Mouse (Mus musculus): ENCODE measurements at regions not wholly inside any gene's neighbourhood (a gene's known extent, or its start where the extent isn't known, plus 50 kb on each side); places are given as distances from the start of the nearest gene placed in this dataset.

- in situ Hi-C loops (cut with MboI; ENCODE audit: low sequenced_read_pairs): no loop called here
Measured at GRCm38 (mm10) chr12:12527366-12527765, 265.4 kb downstream of the Fam49a start.

DNA sequence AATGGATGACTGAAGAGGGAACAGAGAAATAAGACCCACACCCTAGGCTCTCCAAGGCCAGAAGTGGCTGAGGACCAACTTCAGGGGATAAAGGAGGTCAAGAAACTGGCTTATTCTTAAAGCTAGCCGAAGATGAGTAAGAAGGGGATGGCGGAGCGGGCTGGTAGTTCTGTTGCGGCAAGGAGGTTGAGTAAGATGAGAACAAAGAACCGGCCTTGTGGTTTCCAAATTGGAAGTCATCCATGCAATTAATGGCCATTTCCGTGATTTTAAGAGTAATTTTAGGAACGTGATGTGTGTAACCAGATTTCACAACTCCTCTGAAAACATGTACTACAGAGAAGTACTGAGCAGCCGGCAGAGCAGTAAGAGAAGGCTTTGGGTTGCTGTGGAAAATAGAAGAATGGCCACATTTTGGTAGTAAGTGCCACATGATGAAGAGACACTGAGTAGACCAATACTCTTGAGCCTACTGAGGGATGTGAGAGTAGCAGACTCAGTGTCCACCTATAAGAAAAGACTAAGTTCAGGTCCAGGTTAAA lies 258.4 kb downstream of the Fam49a start:
- in situ Hi-C loops (cut with MboI; ENCODE audit: low sequenced_read_pairs): no loop called here

DNA sequence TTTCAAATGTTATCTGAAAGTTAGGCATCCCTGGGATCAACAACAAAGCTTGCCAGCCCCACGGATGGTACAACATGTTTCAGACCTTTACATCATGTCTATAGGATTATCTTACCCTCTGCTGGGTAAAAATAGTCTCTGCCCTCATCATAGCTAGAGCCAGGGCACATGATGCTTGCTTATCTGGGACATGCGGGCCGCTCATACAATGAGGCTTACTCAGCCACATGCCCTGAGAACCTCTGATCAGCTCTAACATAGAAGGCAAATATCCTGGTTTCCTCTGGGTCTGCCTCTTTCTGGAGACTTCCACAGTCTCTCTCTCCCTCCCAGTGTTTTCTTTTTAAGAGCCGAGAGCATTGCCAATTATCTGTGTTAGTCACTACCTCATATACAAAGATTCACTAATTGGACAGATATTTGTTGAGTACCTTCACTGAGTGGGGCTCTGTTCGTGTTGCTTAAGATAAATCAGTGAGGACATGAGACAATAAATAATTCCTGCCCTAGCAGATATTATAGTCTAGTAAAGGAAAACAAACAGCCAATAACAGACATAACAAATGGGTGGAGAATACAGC lies 256.6 kb downstream of the Fam49a start:
- in situ Hi-C loops (cut with MboI; ENCODE audit: low sequenced_read_pairs): no loop called here

GRCm38 (mm10) chr12:12517020-12517419 lies 255.1 kb downstream of the Fam49a start:
- in situ Hi-C loops (cut with MboI; ENCODE audit: low sequenced_read_pairs): no loop called here

DNA sequence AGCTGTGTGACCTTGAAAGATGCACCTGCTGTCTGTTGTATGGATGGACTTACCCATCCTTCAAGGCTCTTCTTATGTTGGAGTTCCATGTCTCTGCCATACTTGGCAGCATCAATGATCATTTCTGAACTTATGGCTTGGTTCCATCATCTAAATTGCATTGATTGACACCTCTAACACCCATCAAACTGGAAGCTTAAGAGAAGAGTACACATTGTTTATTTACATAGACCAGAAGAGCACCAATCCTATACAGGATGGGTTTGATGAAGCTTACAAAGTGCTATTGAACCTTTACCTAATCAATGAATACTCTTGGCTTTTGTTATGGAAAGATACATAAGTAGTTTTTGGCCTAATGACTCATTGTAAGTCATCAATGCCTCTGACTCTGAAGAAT lies 248.8 kb downstream of the Fam49a start:
- in situ Hi-C loops (cut with MboI; ENCODE audit: low sequenced_read_pairs): no loop called here

GRCm38 (mm10) chr12:12509164-12509937 lies 247.4 kb downstream of the Fam49a start:
- in situ Hi-C loops (cut with MboI; ENCODE audit: low sequenced_read_pairs): no loop called here

GRCm38 (mm10) chr12:12508487-12509125 lies 246.7 kb downstream of the Fam49a start:
- in situ Hi-C loops (cut with MboI; ENCODE audit: low sequenced_read_pairs): no loop called here

- in situ Hi-C loops (cut with MboI; ENCODE audit: low sequenced_read_pairs): no loop called here
Measured at GRCm38 (mm10) chr12:12506671-12507070, 244.7 kb downstream of the Fam49a start.

DNA sequence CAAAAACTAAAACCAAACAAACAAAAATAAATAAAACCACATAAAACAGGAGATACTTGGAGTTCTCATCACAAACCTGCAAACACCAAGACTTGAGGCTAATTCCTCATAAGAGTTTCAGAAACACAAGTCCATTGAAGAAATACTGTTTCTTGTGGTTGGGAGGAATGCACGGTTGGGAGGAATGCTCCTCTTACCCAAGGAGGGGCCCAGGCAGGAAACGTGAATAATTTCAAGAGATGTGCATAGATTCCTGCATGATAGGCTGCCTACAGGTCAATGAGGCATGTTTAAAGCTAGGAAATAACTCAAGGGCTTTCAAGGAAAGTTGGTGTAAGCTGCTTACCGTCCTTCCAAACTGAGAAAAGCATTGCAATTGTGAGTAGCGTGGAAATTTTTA lies 243.7 kb downstream of the Fam49a start:
- in situ Hi-C loops (cut with MboI; ENCODE audit: low sequenced_read_pairs): no loop called here

DNA sequence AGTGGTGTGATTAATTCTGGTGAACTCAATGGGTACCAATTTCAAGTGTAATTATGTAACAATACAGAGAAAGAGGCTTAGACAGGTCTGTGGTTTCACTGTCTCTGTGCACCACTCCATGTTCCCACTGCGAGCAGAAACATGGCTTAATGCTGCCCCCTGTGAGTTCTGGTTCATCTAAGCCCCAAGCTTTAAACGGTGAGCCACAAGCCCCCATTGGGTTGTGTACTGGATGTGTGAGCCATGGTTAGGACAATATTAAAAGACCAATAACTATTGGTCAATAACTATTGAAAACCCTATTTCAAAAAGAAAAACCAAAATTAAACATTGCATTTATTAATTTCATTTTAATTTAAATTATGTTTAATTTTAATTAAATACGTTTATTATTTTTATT lies 238.0 kb downstream of the Fam49a start:
- in situ Hi-C loops (cut with MboI; ENCODE audit: low sequenced_read_pairs): no loop called here

- in situ Hi-C loops (cut with MboI; ENCODE audit: low sequenced_read_pairs): no loop called here
Measured at GRCm38 (mm10) chr12:12498621-12499020, 236.7 kb downstream of the Fam49a start.

DNA sequence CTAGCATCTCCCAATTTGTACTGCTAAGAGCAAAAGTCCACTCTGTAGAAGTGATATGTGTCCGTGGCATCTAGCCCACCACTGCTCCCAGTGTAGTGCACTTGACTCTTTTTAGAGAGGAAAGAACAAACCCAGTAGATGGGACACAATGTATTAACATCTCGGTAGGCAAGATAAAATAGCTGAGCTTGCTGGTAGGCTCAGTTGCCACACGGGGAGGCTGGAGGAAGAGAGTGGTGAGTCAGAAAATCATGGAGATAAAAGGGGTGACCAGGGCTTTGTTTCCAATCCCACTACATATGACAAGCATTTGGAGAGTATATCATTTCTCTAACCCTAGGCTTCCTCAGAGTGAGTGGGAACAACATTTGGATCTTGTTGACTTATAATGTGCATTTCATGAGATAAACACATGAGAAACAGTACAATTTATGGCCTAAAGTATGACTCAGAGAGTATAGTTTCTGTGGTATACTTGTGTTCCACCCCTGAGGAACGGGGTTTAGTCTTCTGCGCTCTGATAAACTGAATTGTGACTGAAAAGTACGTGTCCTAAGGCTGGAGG lies 235.4 kb downstream of the Fam49a start:
- in situ Hi-C loops (cut with MboI; ENCODE audit: low sequenced_read_pairs): no loop called here

- in situ Hi-C loops (cut with MboI; ENCODE audit: low sequenced_read_pairs): no loop called here
Measured at GRCm38 (mm10) chr12:12496593-12497141, 234.7 kb downstream of the Fam49a start.

DNA sequence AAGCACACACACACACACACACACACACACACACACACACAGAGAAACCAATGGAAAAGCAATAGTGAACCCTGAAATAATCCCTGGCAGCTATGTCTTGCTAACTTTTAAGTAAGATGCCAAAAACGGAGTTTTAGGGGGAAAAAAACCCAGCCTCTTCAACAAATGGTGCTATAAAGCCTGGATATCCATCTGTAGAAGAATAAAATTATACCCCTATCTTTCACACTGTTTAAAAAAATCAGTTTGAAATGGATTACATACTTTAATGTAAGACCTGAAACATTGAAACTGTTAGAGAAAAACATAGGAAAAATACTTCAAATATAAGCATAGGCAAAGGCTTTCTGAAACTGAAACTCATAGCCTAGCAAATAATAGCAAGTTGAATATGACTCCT lies 228.2 kb downstream of the Fam49a start:
- in situ Hi-C loops (cut with MboI; ENCODE audit: low sequenced_read_pairs): no loop called here

DNA sequence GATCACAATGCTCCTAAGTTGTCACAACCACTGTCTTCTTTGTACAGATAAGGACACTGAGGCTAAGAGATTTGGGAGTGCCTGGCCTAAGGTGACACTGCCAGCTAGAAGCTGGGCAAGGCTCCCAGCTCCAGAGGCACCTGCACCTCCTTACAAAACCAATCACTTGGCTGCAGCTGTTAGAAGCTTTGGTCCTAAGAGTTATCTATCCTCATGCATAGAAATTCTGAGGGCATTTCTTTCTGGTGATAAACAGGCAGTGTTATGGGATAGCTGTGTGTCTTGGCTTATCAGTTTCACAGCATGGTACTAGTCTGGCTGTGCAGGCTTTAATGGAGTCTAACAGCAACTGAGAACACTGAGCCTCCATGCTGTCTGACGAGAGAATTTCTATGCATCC lies 226.2 kb downstream of the Fam49a start:
- in situ Hi-C loops (cut with MboI; ENCODE audit: low sequenced_read_pairs): no loop called here

DNA sequence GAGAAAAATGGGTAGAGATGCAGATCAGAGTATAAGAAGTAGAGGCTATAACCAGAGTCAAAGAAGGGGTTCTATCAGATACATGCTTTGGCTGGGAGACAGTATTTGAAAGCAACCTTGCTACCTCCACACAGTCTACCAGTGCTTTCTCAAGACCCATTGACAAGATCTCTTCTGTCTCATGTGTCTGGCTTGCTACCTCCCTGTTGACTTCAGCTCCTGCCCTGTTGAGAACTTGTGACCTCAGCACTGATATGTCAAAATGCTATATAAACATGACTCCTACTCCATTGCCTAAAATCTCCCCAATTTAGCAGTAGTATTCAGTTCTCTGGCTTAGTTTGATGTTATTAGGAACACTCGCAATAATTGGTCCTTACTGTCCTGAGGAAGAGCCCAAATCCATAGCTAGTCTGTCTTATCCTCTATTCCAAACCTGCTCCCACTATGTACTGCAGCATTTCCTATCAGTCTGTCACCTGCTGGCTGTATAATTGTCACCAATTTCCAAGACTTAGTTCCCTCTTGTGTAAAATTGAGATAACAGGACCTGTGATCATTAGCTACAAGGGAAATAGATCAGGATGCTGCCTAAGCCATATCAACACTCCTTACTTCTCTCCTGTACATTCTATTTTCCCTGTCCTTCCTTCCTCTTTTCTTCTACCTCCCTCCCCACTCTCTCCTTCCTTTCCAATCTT lies 224.9 kb downstream of the Fam49a start:
- in situ Hi-C loops (cut with MboI; ENCODE audit: low sequenced_read_pairs): no loop called here

- in situ Hi-C loops (cut with MboI; ENCODE audit: low sequenced_read_pairs): no loop called here
Measured at GRCm38 (mm10) chr12:12484921-12485680, 223.2 kb downstream of the Fam49a start.

- in situ Hi-C loops (cut with MboI; ENCODE audit: low sequenced_read_pairs): no loop called here
Measured at GRCm38 (mm10) chr12:12480451-12480850, 218.5 kb downstream of the Fam49a start.

DNA sequence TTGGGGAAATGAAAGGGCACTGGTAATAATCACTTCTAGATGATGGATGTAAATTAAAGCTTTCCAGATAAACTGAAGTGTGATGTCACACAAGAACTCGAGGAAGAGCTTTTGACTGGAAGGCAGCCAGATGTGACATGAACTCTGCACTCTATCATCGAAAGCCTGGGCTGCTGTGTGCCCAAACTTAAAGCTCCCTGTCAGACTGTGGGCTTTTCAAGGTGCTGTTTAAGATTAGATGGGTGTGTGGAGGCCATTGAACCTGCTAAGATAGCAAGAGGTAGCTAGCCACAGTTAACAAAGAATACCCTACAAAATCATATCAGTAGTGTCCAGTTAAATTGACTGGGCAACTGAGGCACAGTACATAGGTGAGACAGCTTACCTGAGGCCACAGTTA lies 190.1 kb downstream of the Fam49a start:
- in situ Hi-C loops (cut with MboI; ENCODE audit: low sequenced_read_pairs): no loop called here

GRCm38 (mm10) chr12:12446768-12447167 lies 184.8 kb downstream of the Fam49a start:
- in situ Hi-C loops (cut with MboI; ENCODE audit: low sequenced_read_pairs): no loop called here
